Mouse (Mus musculus): ENCODE results near the gene Frs2. TPM values are rescaled to one million over a fixed set of nuclear protein-coding genes. Genes with fewer than 3 reads are reported as not detected.

Frs2 gene
- polyA plus RNA-seq, 1 experiment, result 8.8 TPM

GRCm38 (mm10) chr10:117110271-117110670 lies 38.1 kb downstream of the Frs2 start:
- no peaks in the 10 kb centered on the region; the same call in 1 of the 2 replicates for H3K4me1 ChIP-seq (ENCODE audit: control insufficient read depth, insufficient read depth, low read length)
- H3K27ac ChIP-seq (ENCODE audit: control insufficient read depth, insufficient read depth, low read depth, low read length, poor library complexity), result no peak overlapping the region

GRCm38 (mm10) chr10:117106686-117107085 lies 41.6 kb downstream of the Frs2 start:
- 42% methylated on average over 3 of the region's 3 CpGs for WGBS
- no peak for TF ChIP-seq CTCF (IDR thresholded peaks at IDR 0.05; ENCODE audit: control insufficient read depth, insufficient read depth, low read length)
- no peak for TF ChIP-seq POLR2A (IDR thresholded peaks at IDR 0.05; ENCODE audit: borderline replicate concordance, control insufficient read depth, low read depth, low read length)
- Histone ChIP-seq H3K4me1 (ENCODE audit: control insufficient read depth, insufficient read depth, low read length) (peaks cover 2% of the 10 kb centered on the region), H3K4me3 (replicated peaks; ENCODE audit: control insufficient read depth, low read depth, low read length) (no peak overlapping the region), H3K27ac (ENCODE audit: control insufficient read depth, insufficient read depth, low read depth, low read length, poor library complexity) (no peak overlapping the region)

More at GRCm38 (mm10) chr10:117110271-117110670, 38.1 kb downstream of the Frs2 start:
- 12% methylated on average over 3 of the region's 3 CpGs for whole genome bisulfite sequencing
- no peak for TF ChIP-seq CTCF (IDR thresholded peaks at IDR 0.05; ENCODE audit: control insufficient read depth, insufficient read depth, low read length)
- no peak for TF ChIP-seq POLR2A (IDR thresholded peaks at IDR 0.05; ENCODE audit: borderline replicate concordance, control insufficient read depth, low read depth, low read length)
- H3K4me3 ChIP-seq (replicated peaks; ENCODE audit: control insufficient read depth, low read depth, low read length), result no peak overlapping the region

- H3K27ac ChIP-seq (ENCODE audit: control insufficient read depth, insufficient read depth, low read depth, low read length, poor library complexity), result no peak overlapping the region
- no peak overlapping the region for H3K4me3 ChIP-seq (replicated peaks; ENCODE audit: control insufficient read depth, low read depth, low read length)
- TF ChIP-seq CTCF (IDR thresholded peaks at IDR 0.05; ENCODE audit: control insufficient read depth, insufficient read depth, low read length) (no peak), POLR2A (IDR thresholded peaks at IDR 0.05; ENCODE audit: borderline replicate concordance, control insufficient read depth, low read depth, low read length) (no peak)
- H3K4me1 ChIP-seq (ENCODE audit: control insufficient read depth, insufficient read depth, low read length), result peaks cover 2% of the 10 kb centered on the region
- WGBS, result 49% methylated on average over 4 of the region's 4 CpGs
These were observed 42.1 kb downstream of the Frs2 start for GRCm38 (mm10) chr10:117106244-117106643.

GRCm38 (mm10) chr10:117105015-117105414 lies 43.3 kb downstream of the Frs2 start:
- 58% methylated on average over 4 of the region's 4 CpGs for WGBS
- H3K4me1 ChIP-seq (ENCODE audit: control insufficient read depth, insufficient read depth, low read length), result peaks cover 2% of the 10 kb centered on the region
- TF ChIP-seq CTCF (IDR thresholded peaks at IDR 0.05; ENCODE audit: control insufficient read depth, insufficient read depth, low read length) (no peak), POLR2A (IDR thresholded peaks at IDR 0.05; ENCODE audit: borderline replicate concordance, control insufficient read depth, low read depth, low read length) (no peak)
- no peak overlapping the region for H3K4me3 ChIP-seq (replicated peaks; ENCODE audit: control insufficient read depth, low read depth, low read length)
- no peak overlapping the region for H3K27ac ChIP-seq (ENCODE audit: control insufficient read depth, insufficient read depth, low read depth, low read length, poor library complexity)

- peaks cover 2% of the 10 kb centered on the region for H3K4me1 ChIP-seq (ENCODE audit: control insufficient read depth, insufficient read depth, low read length)
- TF ChIP-seq POLR2A (IDR thresholded peaks at IDR 0.05; ENCODE audit: borderline replicate concordance, control insufficient read depth, low read depth, low read length) (no peak), CTCF (IDR thresholded peaks at IDR 0.05; ENCODE audit: control insufficient read depth, insufficient read depth, low read length) (no peak)
These were observed 44.3 kb downstream of the Frs2 start for GRCm38 (mm10) chr10:117103854-117104598.

GRCm38 (mm10) chr10:117100175-117100574 lies 48.2 kb downstream of the Frs2 start:
- 82% methylated on average over 5 of the region's 5 CpGs for WGBS
- no peak overlapping the region for H3K27ac ChIP-seq (ENCODE audit: control insufficient read depth, insufficient read depth, low read depth, low read length, poor library complexity)
- no peak overlapping the region for H3K4me3 ChIP-seq (replicated peaks; ENCODE audit: control insufficient read depth, low read depth, low read length)
- TF ChIP-seq POLR2A (IDR thresholded peaks at IDR 0.05; ENCODE audit: borderline replicate concordance, control insufficient read depth, low read depth, low read length), result no peak
- TF ChIP-seq CTCF (IDR thresholded peaks at IDR 0.05; ENCODE audit: control insufficient read depth, insufficient read depth, low read length), result no peak
- peaks cover 2% of the 10 kb centered on the region for H3K4me1 ChIP-seq (ENCODE audit: control insufficient read depth, insufficient read depth, low read length)

More at GRCm38 (mm10) chr10:117103854-117104598, 44.3 kb downstream of the Frs2 start:
- Histone ChIP-seq H3K4me3 (replicated peaks; ENCODE audit: control insufficient read depth, low read depth, low read length) (no peak overlapping the region), H3K27ac (ENCODE audit: control insufficient read depth, insufficient read depth, low read depth, low read length, poor library complexity) (no peak overlapping the region)

GRCm38 (mm10) chr10:117097116-117097698 lies 51.1 kb downstream of the Frs2 start:
- H3K27ac ChIP-seq (ENCODE audit: control insufficient read depth, insufficient read depth, low read depth, low read length, poor library complexity), result no peak overlapping the region
- WGBS, result 81% methylated on average over 2 of the region's 2 CpGs
- TF ChIP-seq POLR2A (IDR thresholded peaks at IDR 0.05; ENCODE audit: borderline replicate concordance, control insufficient read depth, low read depth, low read length) (no peak), CTCF (IDR thresholded peaks at IDR 0.05; ENCODE audit: control insufficient read depth, insufficient read depth, low read length) (no peak)
- H3K4me1 ChIP-seq (ENCODE audit: control insufficient read depth, insufficient read depth, low read length), result no peaks in the 10 kb centered on the region; the same call in 1 of the 2 replicates
- H3K4me3 ChIP-seq (replicated peaks; ENCODE audit: control insufficient read depth, low read depth, low read length), result no peak overlapping the region

- Histone ChIP-seq H3K27ac (ENCODE audit: control insufficient read depth, insufficient read depth, low read depth, low read length, poor library complexity) (no peak overlapping the region), H3K4me3 (replicated peaks; ENCODE audit: control insufficient read depth, low read depth, low read length) (no peak overlapping the region), H3K4me1 (ENCODE audit: control insufficient read depth, insufficient read depth, low read length) (no peaks in the 10 kb centered on the region; the same call in 1 of the 2 replicates)
- TF ChIP-seq CTCF (IDR thresholded peaks at IDR 0.05; ENCODE audit: control insufficient read depth, insufficient read depth, low read length) (no peak), POLR2A (IDR thresholded peaks at IDR 0.05; ENCODE audit: borderline replicate concordance, control insufficient read depth, low read depth, low read length) (no peak)
- 93% methylated on average over 6 of the region's 6 CpGs for WGBS
These were observed 52.2 kb downstream of the Frs2 start for GRCm38 (mm10) chr10:117096096-117096495.
